Mouse (Mus musculus): ENCODE results near the gene Tgfb3. TPM values are rescaled to one million over a fixed set of nuclear protein-coding genes. Genes with fewer than 3 reads are reported as not detected.

The Tgfb3 gene
- total RNA-seq (2021): 10 to 100 TPM in 1 of 2 experiments, 1 to 10 TPM in 1; 8.0 to 11.1 TPM
- long read RNA-seq, partial matches to known transcripts: 0 of 4 reads
- long read RNA-seq, other reads (novel, unspliced or antisense): 0 of 4 reads

- peak; percentile 32 to 39 for DNase-seq (ENCODE audit: low spot score in 2 of 2)
These were observed at the start of gene Tgfb3 for GRCm38 (mm10) chr12:86078553-86079201. TSS of gene Tgfb3 (minus strand) at chr12:86079041.

GRCm38 (mm10) chr12:86128122-86128521 is 49.3 kb upstream of the Tgfb3 start:
- DNase-seq (ENCODE audit: low spot score in 2 of 2): no peak

- no peak for DNase-seq (ENCODE audit: low spot score in 2 of 2)
These were observed 45.2 kb upstream of the Tgfb3 start for GRCm38 (mm10) chr12:86124016-86124415.

- no peak for DNase-seq (ENCODE audit: low spot score in 2 of 2)
These were observed 37.5 kb upstream of the Tgfb3 start for GRCm38 (mm10) chr12:86116295-86116835.

GRCm38 (mm10) chr12:86110637-86111036 is 31.8 kb upstream of the Tgfb3 start:
- no peak for DNase-seq (ENCODE audit: low spot score in 2 of 2)

GRCm38 (mm10) chr12:86109531-86109930 is 30.7 kb upstream of the Tgfb3 start:
- no peak for DNase-seq (ENCODE audit: low spot score in 2 of 2)

- peak in 1 of 2 experiments; percentile 38 for DNase-seq (ENCODE audit: low spot score in 2 of 2)
These were observed 28.8 kb upstream of the Tgfb3 start for GRCm38 (mm10) chr12:86107645-86108044.

GRCm38 (mm10) chr12:86106086-86106485 is 27.2 kb upstream of the Tgfb3 start:
- DNase-seq (ENCODE audit: low spot score in 2 of 2): no peak

GRCm38 (mm10) chr12:86105546-86105945 is 26.7 kb upstream of the Tgfb3 start:
- no peak for DNase-seq (ENCODE audit: low spot score in 2 of 2)

- no peak for DNase-seq (ENCODE audit: low spot score in 2 of 2)
These were observed 25.5 kb upstream of the Tgfb3 start for GRCm38 (mm10) chr12:86104297-86104696.

- DNase-seq (ENCODE audit: low spot score in 2 of 2): no peak
These were observed 25.0 kb upstream of the Tgfb3 start for GRCm38 (mm10) chr12:86103852-86104251.

GRCm38 (mm10) chr12:86103391-86103790 is 24.6 kb upstream of the Tgfb3 start:
- DNase-seq (ENCODE audit: low spot score in 2 of 2): no peak

- no peak for DNase-seq (ENCODE audit: low spot score in 2 of 2)
These were observed 23.8 kb upstream of the Tgfb3 start for GRCm38 (mm10) chr12:86102686-86103085.

GRCm38 (mm10) chr12:86100711-86101110 is 21.9 kb upstream of the Tgfb3 start:
- DNase-seq (ENCODE audit: low spot score in 2 of 2): no peak

GRCm38 (mm10) chr12:86097781-86098180 is 18.9 kb upstream of the Tgfb3 start:
- no peak for DNase-seq (ENCODE audit: low spot score in 2 of 2)

- DNase-seq (ENCODE audit: low spot score in 2 of 2): no peak
These were observed 17.0 kb upstream of the Tgfb3 start for GRCm38 (mm10) chr12:86095806-86096205.

- DNase-seq (ENCODE audit: low spot score in 2 of 2): no peak
These were observed 15.2 kb upstream of the Tgfb3 start for GRCm38 (mm10) chr12:86094075-86094474.

GRCm38 (mm10) chr12:86091601-86092132 is 12.8 kb upstream of the Tgfb3 start:
- DNase-seq (ENCODE audit: low spot score in 2 of 2): no peak

GRCm38 (mm10) chr12:86090764-86091163 is 11.9 kb upstream of the Tgfb3 start:
- no peak for DNase-seq (ENCODE audit: low spot score in 2 of 2)

- DNase-seq (ENCODE audit: low spot score in 2 of 2): no peak
These were observed 9.2 kb upstream of the Tgfb3 start for GRCm38 (mm10) chr12:86088042-86088441.

GRCm38 (mm10) chr12:86086550-86086949 is 7.7 kb upstream of the Tgfb3 start:
- DNase-seq (ENCODE audit: low spot score in 2 of 2): no peak

GRCm38 (mm10) chr12:86085873-86086272 is 7.0 kb upstream of the Tgfb3 start:
- no peak for DNase-seq (ENCODE audit: low spot score in 2 of 2)
